Mouse (Mus musculus) MEL-GATA-1-ER (cell line): ENCODE measurements around the gene Osbpl3.
"Not testable (repeated sequence)": the region's sequence is repeated elsewhere in the genome, so short reads cannot be mapped to it uniquely, and the experiment has no call there.

Experiments used
- DNase-seq: peaks from one replicate; pipeline ENCODE4 v3.0.0-alpha.2; 2012; ENCODE audit warnings: low read depth; ENCODE audit errors: extremely low read depth

Osbpl3 gene

GRCm38 (mm10) chr6:50453651-50454050, 2.4 kb downstream of the Osbpl3 start:
- DNase-seq = no peak

GRCm38 (mm10) chr6:50452220-50452619, 3.8 kb downstream of the Osbpl3 start:
- DNase-seq = no peak

GRCm38 (mm10) chr6:50445616-50446015, 10.4 kb downstream of the Osbpl3 start:
- no peak for DNase-seq

- no peak for DNase-seq
These were observed 14.8 kb downstream of the Osbpl3 start for GRCm38 (mm10) chr6:50440966-50441862.

GRCm38 (mm10) chr6:50440197-50440596, 15.8 kb downstream of the Osbpl3 start:
- DNase-seq = no peak

GRCm38 (mm10) chr6:50438900-50439299, 17.1 kb downstream of the Osbpl3 start:
- DNase-seq = not testable (repeated sequence)

GRCm38 (mm10) chr6:50437815-50438214, 18.2 kb downstream of the Osbpl3 start:
- DNase-seq = no peak

- DNase-seq = no peak
These were observed 19.3 kb downstream of the Osbpl3 start for GRCm38 (mm10) chr6:50436661-50437060.

GRCm38 (mm10) chr6:50432491-50432890, 23.5 kb downstream of the Osbpl3 start:
- no peak for DNase-seq

GRCm38 (mm10) chr6:50429299-50429698, 26.7 kb downstream of the Osbpl3 start:
- DNase-seq = no peak

- DNase-seq = no peak
These were observed 28.8 kb downstream of the Osbpl3 start for GRCm38 (mm10) chr6:50427051-50427732.

GRCm38 (mm10) chr6:50426571-50426970, 29.4 kb downstream of the Osbpl3 start:
- no peak for DNase-seq

- DNase-seq = no peak
These were observed 31.7 kb downstream of the Osbpl3 start for GRCm38 (mm10) chr6:50424271-50424670.

GRCm38 (mm10) chr6:50420413-50420812, 35.6 kb downstream of the Osbpl3 start:
- no peak for DNase-seq

GRCm38 (mm10) chr6:50419518-50420290, 36.3 kb downstream of the Osbpl3 start:
- no peak for DNase-seq

- DNase-seq = no peak
These were observed 37.0 kb downstream of the Osbpl3 start for GRCm38 (mm10) chr6:50418951-50419350.

GRCm38 (mm10) chr6:50416854-50417253, 39.1 kb downstream of the Osbpl3 start:
- no peak for DNase-seq

- no peak for DNase-seq
These were observed 40.6 kb downstream of the Osbpl3 start for GRCm38 (mm10) chr6:50415431-50415830.

GRCm38 (mm10) chr6:50414547-50414946, 41.5 kb downstream of the Osbpl3 start:
- no peak for DNase-seq

GRCm38 (mm10) chr6:50413381-50413780, 42.6 kb downstream of the Osbpl3 start:
- DNase-seq = no peak

- DNase-seq = no peak
These were observed 43.8 kb downstream of the Osbpl3 start for GRCm38 (mm10) chr6:50412174-50412573.

- DNase-seq = no peak
These were observed 51.3 kb downstream of the Osbpl3 start for GRCm38 (mm10) chr6:50404698-50405097.
